Mouse (Mus musculus) adrenal gland, adult 18-20 months (tissue): ENCODE measurements at regions not wholly inside any gene's neighbourhood (a gene's known extent, or its start where the extent isn't known, plus 50 kb on each side); places are given as distances from the start of the nearest gene placed in this dataset.

ENCODE experiments used
- DNase-seq, 2 experiments: peaks; one replicate each; pipeline ENCODE4 v3.0.0; 2021 to 2022; ENCODE audit warnings: low spot score in 2 of 2

DNA sequence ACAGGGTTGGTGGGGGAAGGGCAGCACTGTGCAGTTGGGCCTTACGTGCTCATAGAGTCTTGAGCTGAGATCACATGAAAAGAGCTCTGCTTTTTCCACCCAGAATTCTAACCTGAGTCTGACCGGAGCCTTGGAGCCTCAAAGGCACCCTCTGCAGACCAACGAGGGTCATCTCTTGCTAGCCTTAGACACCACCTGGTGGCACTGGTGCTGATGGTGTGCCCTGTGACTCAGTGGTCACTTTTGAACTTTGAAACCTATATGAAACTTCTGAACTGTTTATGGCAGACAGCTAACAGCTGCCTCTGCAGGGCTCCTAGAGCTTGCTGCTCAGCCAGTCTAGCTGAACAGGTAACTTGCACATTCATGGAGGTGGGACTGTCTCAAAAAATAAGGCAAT lies 118.5 kb downstream of the Zfp706 start:
- no peak for DNase-seq

DNA sequence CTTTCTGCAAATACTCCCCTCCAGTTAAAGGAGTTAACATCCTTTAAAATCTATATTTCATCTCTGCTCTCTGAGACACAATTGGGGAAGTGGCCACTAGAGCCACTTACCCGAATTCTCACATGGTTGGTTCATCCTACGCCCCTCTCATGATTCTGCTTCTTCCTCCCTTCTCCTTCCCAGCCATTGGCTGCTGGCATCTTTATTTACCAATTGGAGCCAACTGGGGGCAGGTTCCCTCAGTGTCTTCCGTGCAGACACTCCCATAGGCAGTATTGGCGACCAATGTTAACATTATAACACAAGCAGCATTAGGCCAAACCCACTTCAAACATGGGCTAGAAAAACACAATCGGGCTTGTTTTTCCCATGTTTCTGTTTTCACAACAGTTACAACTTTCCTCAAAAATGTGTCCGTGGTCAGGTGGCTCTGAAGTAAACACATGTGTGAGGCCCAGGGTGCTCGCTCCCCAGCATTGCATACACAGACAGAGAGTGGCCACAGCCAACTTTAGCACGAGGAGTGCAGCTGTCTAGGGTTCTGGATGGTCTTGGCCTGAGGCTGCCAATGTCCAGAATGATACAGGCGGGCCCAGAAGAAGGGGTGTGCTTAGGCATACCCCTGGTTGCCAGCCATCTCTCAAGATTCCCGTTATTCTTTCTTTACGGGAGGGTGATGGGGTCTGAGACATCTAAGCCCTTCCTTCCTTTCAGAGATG lies 119.1 kb downstream of the Zfp706 start:
- no peak for DNase-seq

DNA sequence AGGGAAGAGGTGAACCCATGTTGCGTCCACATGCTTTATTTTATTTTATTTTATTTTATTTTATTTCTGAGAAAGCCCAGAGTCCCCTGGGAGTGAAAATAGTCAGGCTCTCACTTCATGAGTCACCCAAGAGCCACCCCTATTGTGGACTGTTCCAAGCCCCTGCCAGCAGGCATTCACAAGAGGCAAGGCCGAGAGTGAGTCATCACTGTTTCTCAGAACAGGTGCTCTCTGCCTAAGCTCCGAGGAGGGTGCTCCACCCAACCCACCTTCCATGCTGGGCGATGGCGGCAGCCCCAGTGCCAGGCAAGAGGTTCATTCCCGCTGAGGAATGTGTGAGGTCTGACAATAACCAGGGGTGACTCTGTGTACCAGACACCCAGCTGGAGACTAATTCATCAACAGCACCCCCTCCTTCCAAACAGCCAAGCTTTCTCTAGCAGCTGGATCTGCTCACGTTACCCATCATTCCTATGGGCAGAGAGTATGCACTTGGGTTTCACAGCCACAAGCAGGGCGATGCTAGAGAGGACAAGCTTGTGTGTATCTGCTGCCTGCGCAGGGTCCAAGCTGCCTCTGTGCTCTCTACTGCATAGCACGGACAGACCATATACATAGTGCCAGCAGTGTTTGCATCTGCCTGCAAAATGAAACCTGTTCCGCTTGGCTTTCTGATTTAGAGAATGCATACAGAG lies 122.8 kb downstream of the Zfp706 start:
- peak in 1 of 2 experiments; percentile 51 for DNase-seq

DNA sequence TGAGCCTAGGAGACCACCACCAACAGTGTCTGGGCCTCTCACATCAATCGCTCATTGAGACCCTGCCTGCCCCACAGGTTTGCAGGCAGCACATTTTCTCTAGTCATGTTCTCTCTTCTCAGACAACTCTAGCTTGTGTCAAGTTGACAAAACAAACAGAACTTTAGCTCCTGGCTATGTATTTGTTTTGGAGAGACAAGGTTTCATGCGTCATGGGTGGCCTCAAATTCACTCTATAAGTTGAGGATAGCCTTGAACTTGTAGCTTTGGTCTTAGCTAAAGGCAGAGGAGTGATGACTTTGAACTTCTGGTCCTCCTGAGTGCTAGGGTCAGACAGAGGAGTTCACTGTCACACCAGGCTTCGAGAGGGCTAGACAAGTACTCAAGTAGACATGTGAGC lies 123.5 kb downstream of the Zfp706 start:
- DNase-seq, result no peak

DNA sequence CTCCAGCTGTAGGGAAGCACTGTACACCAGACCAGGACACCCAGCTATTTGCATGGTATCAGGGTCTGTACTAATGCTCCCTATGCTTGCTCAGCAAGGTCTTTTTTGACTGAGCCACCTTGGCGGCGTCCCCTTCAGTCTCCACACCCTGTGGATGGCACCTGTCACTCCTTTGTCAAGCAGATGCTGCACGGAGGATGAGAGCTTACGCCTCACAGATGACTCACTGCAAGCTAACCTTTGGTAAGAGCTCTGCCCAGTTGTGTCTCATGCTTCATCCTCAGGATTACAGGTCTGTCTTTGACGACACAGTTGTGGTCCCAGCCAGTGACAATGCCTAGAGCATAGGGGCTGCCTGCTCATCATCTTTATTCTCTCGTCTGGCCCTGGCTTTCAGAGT lies 124.4 kb downstream of the Zfp706 start:
- no peak for DNase-seq

DNA sequence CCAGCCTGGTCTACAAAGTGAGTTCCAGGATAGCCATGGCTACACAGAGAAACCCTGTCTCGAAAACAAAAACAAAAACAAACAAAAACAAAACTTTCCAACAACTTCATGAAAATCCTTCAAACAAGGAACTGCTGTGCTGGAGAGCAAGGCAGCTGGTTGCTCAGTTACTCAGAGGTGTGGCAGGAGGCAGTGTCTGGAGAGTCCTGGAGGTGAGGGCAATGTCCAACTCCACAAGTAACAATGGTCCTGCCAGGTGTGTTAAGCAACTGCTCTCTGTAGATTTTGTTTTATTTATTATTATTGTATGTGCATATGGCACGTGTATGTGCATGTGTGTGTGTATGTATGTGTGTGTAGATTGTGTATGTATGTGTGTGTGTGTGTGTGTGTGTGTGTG lies 126.0 kb downstream of the Zfp706 start:
- DNase-seq, result no peak

DNA sequence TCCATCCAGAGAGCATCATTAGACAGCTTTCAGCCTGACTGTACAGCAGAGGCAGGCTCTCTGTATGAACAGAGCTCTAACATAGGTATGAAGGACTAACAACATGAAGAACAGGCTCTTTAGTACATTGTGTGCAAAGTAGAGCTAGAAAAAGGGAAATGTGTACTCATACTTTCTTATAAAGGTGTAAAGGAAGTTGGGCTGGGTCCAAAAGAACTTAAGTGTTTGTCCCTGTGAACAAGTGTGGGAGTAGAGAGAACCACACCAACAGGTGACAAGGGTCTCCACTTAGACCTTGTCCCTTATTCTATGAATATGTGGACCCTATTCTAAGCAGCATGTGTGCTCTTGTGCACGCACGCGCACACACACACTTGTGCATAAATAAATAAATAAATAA lies 127.0 kb downstream of the Zfp706 start:
- DNase-seq, result no peak

DNA sequence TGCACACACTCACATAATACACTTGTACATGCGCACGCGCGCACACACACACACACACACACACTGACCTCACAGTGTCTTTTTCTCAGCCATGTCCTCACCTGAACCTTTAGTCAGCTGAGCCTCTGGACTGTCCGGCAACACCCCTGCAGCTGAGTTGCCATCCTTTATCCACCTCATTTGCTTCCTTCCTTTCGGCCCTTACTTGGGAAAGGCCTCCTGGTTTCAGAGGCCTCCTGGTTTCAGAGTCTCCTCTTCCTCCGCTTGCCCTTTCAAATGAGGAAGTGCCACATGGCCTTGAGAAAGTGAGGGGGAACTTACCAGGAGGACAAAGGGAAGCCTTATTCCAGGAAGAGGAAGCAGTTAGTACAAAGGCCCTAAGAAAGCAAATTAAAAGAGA lies 128.0 kb downstream of the Zfp706 start:
- no peak for DNase-seq

DNA sequence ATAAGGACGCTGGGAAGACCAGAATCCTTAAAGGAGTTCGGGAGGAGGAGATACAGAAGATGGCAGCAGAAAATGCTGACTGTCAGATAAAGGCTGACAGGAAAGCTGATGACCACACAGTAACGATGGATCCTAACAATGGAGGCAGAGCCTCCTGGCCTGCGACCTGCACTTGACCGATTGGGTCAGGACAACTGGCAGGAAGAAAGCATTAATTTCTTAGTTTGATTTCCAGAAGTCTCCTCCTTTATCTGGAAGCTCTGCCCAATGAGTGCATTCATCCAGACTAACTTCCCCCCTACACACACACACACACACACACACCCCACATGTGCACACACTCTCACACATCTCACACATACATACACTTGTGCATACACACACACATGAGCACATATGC lies 128.6 kb downstream of the Zfp706 start:
- DNase-seq, result no peak

DNA sequence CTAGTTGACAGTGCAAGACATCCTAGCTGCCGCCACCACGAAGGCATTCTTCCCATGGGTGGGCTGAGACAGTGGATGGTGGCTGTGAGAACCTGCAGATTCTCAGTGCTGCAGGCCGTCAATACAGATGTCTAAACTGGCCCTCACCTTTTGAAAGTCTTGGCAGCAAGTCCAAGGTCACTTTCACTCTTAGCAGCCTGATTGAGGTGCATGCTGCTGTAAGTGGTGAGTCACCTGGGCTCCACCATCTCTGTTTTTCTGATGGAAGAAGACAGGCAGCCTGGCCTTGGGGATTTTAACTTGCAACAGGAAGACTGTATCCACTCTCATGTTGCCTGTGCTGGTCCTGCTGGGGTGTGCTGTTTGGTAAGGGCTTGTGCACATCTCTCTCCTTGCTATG lies 129.3 kb downstream of the Zfp706 start:
- peak in 1 of 2 experiments; percentile 38 for DNase-seq

DNA sequence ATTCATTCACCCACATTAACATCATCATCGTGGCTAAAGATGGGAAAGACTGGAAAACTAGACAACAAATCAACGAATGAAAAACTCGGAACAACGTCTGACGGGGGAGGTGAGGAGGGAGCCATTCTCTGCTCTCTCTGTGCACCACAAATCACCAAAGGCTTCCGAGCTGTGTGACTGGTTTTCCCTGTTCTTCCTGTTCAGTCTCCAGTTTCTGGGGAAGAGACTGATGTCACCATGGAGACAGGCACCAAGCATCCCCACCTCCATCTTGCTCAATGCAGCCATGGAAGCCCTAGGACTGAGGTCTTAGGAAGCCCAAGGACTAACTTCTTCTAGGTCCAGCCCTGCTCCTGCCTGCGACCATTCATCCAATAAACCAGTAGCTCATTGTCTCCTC lies 130.1 kb downstream of the Zfp706 start:
- DNase-seq, result no peak

DNA sequence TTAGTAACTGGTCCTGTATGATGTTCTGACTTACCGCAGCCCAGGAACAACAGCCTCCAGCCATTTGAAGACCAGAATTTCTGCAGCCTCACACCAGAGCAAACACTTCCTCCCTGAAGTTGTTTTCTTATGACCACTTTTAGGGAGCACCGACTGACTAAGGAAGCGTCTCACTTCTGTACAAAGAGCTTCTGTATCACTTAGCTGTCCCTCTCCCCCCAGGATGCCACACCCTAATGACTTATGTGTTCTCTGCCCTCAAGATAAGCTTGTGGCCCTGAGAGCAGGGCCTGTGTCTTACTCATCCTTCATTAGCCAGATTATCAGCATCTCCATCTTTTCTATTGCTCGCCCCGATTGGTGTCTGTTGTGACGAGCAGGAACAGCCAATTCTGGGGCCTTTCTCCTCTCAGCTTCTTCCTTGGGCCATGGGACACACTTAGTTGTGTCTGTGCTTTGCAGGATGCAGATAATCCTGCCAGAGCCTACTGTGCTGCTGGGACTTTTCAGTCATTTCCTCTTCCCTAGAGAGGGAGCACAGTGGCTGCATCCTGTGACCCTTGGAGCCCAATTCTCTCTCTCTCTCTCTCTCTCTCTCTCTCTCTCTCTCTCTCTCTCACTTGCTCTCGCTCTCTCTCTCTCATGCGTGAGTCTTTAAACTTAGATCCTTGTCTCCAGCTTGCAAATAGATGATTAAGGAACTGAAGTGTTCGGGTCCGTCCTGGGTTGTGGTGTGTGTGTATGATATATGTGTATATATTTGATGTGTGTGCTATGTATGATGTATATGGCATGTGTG lies 131.4 kb downstream of the Zfp706 start:
- DNase-seq, result no peak

DNA sequence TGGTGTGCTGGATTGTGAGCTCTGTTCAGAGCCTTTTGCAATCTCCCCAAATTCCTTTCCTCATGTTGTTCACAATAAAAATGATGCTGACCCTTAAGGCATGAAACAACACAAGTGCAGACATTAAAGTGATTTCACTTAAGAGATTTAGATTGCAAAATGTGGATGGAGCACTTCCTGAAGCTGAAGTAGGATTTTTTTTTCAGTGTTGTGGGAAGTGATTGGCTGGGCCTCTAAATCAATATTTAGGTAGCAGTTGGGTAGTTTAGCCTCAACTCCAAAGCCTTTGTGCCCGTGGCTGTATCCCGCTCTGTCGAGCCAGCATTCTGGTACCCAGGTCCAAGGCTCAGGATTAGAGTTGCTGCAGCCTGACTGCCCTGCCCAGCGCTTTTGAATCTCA lies 133.0 kb downstream of the Zfp706 start:
- DNase-seq, result no peak

DNA sequence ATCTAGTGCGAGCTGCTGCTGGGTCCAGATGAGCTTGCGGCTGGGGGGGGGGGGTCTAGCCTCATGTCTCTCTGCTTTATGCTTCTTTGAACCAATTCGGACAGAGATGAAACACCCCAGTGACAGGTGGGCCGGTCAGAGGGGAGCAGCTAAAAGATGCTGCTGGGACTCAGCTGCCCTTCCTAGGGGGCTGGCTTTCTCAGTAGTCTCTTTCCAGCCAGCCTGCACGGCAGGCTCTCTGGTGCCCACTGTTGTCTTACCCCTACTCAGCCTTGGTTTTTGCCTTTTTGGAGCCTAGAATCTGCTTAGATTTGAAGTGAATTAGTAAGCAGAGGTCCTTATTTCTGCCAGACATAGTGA lies 133.7 kb downstream of the Zfp706 start:
- DNase-seq, result no peak

DNA sequence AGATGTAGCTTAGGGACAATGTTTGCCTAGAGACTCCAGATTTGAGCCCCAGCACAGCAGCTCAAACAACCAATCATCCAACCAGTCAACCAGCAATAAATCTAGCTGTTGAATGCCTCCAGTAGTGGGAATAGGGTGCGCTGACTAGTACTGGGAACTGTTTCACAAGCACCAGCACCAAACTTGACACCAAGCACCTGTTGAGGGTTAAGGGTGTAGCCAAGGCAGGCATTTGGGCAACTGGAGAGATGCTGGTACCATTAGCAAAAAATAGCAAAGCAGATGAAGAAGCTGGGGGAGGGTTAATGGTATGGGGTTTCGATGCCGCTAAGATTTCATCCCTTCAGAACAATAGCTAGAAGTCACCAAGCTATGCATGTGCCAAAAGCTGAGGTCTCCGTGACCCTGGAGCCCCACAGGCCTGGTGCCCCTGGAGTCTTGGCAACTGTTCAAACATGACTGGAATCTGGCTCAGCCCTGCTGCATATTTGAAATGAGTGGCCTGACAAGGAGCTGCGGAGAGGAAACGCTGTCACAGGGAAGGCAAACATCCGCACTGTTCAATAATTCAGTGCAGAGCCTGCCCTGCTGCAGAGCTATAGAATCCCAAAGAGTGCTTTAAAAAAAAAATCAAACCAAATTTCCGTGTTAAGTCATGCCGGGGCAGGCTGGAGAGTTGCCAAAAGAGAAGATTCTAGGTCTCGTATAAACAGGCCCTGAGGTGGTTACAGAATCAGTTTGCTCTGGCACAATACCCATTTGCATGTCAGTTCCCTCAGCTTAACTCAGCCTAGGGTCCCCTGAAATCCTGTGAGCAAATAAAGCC lies 134.3 kb downstream of the Zfp706 start:
- peak; percentile 38 to 45 for DNase-seq

DNA sequence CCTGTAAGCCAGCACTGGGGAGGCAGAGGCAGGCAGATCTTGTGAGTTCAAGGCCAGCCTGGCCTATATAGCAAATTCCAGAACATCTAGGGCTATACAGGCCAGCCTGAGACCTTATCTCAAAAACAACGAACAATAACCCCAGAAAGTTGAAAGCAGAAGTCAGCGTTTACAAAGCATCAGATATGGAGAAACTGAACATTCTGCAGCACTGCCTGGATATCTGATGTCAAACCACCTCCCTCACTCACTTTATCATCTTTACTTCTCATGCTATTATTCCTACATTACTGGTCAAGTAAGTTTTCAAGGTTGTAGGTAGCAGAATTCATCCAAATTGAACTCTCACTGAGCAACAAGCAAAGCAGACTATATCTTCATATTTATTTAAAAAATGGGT lies 135.0 kb downstream of the Zfp706 start:
- DNase-seq, result no peak

DNA sequence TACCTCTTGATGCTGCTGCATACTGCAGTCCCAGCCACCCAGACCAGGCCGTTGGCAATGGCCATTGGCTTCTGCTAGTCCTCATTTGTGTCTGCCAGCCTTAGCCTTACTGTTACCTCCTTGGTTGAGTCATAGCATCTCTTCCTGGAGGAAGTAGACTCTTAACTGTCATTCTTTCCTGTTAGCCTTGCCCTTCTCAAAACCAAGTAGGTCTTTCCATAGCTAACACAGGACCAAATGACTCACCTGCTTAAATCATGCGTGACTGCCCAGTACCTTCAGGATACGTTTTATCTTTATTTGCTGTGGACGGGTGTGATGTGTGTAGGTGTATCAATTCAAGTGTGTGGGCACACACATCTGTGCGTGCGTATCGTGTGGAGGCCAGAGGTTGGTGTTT lies 136.9 kb downstream of the Zfp706 start:
- DNase-seq, result no peak

DNA sequence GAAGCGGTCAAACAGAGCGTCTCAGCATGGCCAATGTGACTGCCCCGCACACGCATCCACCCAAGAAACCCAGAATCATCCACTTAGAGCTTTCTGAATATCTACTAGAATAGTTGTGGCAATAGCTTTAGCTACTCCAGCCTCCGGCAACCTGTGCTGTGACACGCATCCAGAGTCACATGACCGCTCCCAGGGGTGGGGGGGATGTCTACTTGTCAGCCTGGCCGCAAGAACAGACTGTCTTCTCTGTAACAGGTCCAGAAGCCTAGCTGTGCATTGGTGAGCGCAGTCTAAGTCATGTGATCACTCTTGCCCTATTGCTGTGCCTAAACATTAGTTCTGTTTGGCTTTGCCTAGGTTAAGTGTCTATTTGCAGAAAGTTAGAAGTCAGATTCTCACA lies 137.5 kb downstream of the Zfp706 start:
- DNase-seq, result no peak

DNA sequence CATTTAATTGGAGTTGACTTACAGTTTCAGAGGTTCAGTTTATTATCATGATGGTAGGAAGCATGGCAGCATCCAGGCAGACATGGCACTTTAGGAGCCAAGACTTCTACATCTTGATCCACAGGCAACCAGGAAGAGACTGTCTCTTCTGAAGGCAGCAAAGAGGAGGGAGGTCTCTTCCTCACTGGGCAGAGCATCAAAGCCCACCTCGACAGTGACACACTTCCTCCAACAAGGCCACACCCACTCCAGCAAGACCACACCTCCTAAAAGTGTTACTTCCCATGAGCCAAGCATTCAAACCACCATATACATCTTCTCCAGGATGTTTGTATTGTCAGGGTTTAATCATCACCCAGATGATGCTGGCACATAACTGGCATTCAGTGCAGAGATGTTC lies 141.5 kb downstream of the Zfp706 start:
- no peak for DNase-seq

DNA sequence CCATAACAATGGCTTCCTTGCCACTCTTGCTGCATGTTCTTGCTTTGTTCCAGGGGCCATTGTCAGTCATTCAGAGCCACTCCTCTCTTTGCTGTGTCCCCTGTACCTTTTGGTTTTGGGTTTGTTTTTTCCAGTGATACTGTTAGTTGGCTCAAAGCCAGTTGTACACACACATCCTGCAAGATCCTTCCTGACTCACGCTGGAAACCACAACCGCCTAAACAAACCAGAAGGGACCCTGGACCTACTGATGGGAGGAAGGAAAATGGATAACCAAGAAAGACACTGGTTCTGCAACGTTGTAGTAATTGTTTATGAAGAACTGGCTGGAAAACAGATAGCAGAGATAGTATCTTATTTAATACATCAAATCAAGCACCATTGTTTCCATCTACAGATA lies 142.2 kb downstream of the Zfp706 start:
- DNase-seq, result no peak

DNA sequence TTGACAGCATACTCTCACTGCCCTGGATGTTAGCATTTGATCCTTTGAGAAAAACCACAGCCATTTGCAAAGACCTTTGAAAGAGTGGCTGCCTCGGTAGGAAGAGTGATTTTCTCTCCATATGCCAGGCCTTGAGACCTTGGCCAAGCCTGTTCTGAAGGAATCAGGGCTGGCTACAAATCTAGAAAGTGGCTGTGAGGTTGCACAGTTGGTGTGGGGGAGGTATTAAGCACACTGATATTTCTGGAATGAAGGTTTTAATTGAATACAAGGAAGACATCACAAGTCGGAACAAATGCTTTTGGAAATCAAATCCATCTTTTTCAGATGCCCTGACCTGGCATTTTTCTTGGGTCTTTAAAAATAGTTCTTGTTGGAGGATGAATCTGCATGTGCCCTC lies 143.5 kb downstream of the Zfp706 start:
- no peak for DNase-seq
